Mouse (Mus musculus): ENCODE data around the gene Gm4871.

- TF ChIP-seq CTCF (IDR thresholded peaks at IDR 0.05; ENCODE audit: borderline replicate concordance, extremely low read depth, insufficient read depth, insufficient read length) (no peak), POLR2A (IDR thresholded peaks at IDR 0.05; ENCODE audit: borderline replicate concordance, extremely low read depth, insufficient read depth, insufficient read length, poor library complexity, severe bottlenecking) (no peak)
Measured at GRCm38 (mm10) chr5:144989061-144989405, 43.5 kb downstream of the Gm4871 start.

Data from brain, embryonic 14.5 days (tissue).